Mouse (Mus musculus) embryonic facial prominence, embryonic 11.5 days (tissue): ENCODE measurements at regions not wholly inside any gene's neighbourhood (a gene's known extent, or its start where the extent isn't known, plus 50 kb on each side); places are given as distances from the start of the nearest gene placed in this dataset.

ENCODE experiments used
- ATAC-seq: fragments of 200-750 bp; cut with Nextera tagmentation; replicated peaks from 2 replicates; pipeline ENCODE4 v1.8.0; 2017; ENCODE audit warnings: low read depth; ENCODE audit not compliant: insufficient number of reproducible peaks, low FRiP score, low TSS enrichment
- DNase-seq: peaks from one replicate; pipeline ENCODE4 v3.0.0-alpha.2; 2015; ENCODE audit warnings: low spot score
- H3K27ac ChIP-seq: fragments of 300-500 bp; sonication (generic); replicated peaks from 2 replicates; pipeline ENCODE4 v1.5.1; 2014; ENCODE audit warnings: mild to moderate bottlenecking, low read depth, low read length, control low read depth
- H3K27me3 ChIP-seq: fragments of 300-500 bp; sonication (generic); 2 replicates; pipeline ENCODE4 v1.6.1; 2014; ENCODE audit warnings: mild to moderate bottlenecking, low read length, moderate library complexity, mixed read lengths; ENCODE audit not compliant: control insufficient read depth, insufficient read depth
- H3K36me3 ChIP-seq: fragments of 300-500 bp; sonication (generic); replicated peaks from 2 replicates; pipeline ENCODE4 v1.6.1; 2014; ENCODE audit warnings: low read depth, mild to moderate bottlenecking, low read length, moderate library complexity, mixed read lengths; ENCODE audit not compliant: control insufficient read depth, insufficient read depth
- H3K4me1 ChIP-seq: fragments of 300-500 bp; sonication (generic); 2 replicates; pipeline ENCODE4 v1.6.1; 2014; ENCODE audit warnings: low read length, mixed read lengths; ENCODE audit not compliant: control insufficient read depth, insufficient read depth
- H3K4me2 ChIP-seq: fragments of 300-500 bp; sonication (generic); 2 replicates; pipeline ENCODE4 v1.6.1; 2014; ENCODE audit warnings: low read depth, mild to moderate bottlenecking, control low read depth, low read length, moderate library complexity
- H3K4me3 ChIP-seq: fragments of 300-500 bp; sonication (generic); 2 replicates; pipeline ENCODE4 v1.5.1; 2014; ENCODE audit warnings: low read depth, low read length, control low read depth
- H3K9ac ChIP-seq: fragments of 300-500 bp; sonication (generic); replicated peaks from 2 replicates; pipeline ENCODE4 v1.6.1; 2014; ENCODE audit warnings: mild to moderate bottlenecking, control low read depth, low read length
- H3K9me3 ChIP-seq: fragments of 300-500 bp; sonication (generic); replicated peaks from 2 replicates; pipeline ENCODE4 v1.6.1; 2016; ENCODE audit warnings: mild to moderate bottlenecking, low read length, inconsistent platforms, mixed read lengths; ENCODE audit not compliant: control insufficient read depth
- WGBS: fragments of 180-500 bp; shearing (Covaris S2); extraction: QIAGEN DNeasy Blood & Tissue Kit; methylation state at CpG from one replicate; pipeline ENCODE4 v1.1.7; 2014; 5-methylcytosine and 5-hydroxymethylcytosine counted together

DNA sequence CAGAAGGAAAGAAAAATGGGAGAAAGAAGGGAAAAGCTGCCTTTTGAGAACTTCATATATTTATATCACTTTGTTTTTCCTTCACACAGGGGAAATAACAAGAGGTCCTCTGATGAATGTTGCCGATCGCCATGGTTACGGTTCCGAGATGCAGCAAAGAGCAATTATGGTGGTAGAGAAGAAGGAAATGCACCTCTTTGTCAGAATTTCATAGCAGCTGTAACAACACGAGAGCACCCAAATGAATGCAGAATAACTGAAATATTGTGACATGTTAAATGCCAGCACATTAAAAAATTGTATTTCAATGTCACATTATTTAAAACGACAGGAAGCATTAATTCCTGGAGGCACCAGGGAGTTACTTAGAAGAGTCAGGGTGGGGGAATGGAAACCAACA, 279.4 kb downstream of the Mctp2 start:
- ATAC-seq (no peak), DNase-seq (no peak)
- WGBS, result 75% methylated on average over 6 of the region's 6 CpGs

DNA sequence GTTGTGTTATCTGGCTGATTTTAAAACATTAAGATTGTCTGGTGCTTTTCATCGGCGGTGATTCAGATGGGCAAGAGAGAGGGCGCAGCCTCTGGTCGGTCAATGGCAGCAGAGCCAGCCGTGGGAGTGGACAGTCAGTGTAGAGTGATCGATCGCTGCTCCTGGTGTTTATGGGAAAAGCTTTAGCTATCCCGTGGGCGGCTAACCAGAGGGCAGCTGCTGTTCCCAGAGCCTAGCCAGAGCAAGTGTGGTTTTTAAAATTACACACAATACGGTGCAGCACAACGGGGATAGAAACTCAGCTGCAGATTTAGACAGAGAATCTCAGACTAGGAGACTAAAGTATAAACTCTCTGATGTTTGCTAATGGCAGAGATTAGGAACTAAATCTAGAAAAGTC, 297.3 kb downstream of the Mctp2 start:
- Histone ChIP-seq H3K4me1 (no peaks in the 10 kb centered on the region), H3K9me3 (no peaks in the 10 kb centered on the region), H3K9ac (no peak overlapping the region), H3K27ac (no peak overlapping the region), H3K4me2 (no peak overlapping the region), H3K36me3 (no peaks in the 10 kb centered on the region), H3K27me3 (no peaks in the 10 kb centered on the region), H3K4me3 (no peak overlapping the region)
- DNase-seq (no peak), ATAC-seq (no peak)
- 92% methylated on average over 11 of the region's 11 CpGs for WGBS

More for the DNA sequence above, 279.4 kb downstream of the Mctp2 start:
- Histone ChIP-seq H3K27ac (no peak overlapping the region), H3K36me3 (no peaks in the 10 kb centered on the region), H3K27me3 (no peaks in the 10 kb centered on the region), H3K4me2 (no peak overlapping the region), H3K9me3 (no peaks in the 10 kb centered on the region), H3K9ac (no peak overlapping the region), H3K4me1 (no peaks in the 10 kb centered on the region), H3K4me3 (no peak overlapping the region)

DNA sequence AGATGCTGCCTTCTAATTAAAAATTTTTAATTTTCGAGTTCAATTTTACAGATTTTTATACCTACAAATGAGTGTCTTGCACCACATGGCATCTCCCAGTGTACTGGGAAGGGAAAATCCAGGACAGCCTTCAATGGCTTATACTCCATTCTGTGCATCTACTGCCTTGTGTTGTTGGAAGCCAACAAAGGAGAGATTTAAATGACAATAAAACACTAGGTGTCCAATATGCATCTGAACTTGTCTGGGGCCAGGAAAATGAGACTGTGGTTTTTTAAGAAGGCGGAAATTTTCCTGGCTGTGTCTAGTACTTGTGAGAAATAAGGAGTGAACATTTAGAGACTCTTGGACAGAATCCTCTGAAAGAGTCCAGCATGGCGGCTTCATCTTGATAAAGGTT, 302.1 kb downstream of the Mctp2 start:
- ATAC-seq (no peak), DNase-seq (no peak)
- no peak overlapping the region for H3K9ac ChIP-seq
- H3K27ac ChIP-seq, result no peak overlapping the region
- WGBS, result 82% methylated on average over 3 of the region's 3 CpGs
- H3K27me3 ChIP-seq, result no peaks in the 10 kb centered on the region
- no peaks in the 10 kb centered on the region for H3K36me3 ChIP-seq
- H3K4me3 ChIP-seq, result no peak overlapping the region
- H3K4me2 ChIP-seq, result no peak overlapping the region
- no peaks in the 10 kb centered on the region for H3K9me3 ChIP-seq
- no peaks in the 10 kb centered on the region for H3K4me1 ChIP-seq

DNA sequence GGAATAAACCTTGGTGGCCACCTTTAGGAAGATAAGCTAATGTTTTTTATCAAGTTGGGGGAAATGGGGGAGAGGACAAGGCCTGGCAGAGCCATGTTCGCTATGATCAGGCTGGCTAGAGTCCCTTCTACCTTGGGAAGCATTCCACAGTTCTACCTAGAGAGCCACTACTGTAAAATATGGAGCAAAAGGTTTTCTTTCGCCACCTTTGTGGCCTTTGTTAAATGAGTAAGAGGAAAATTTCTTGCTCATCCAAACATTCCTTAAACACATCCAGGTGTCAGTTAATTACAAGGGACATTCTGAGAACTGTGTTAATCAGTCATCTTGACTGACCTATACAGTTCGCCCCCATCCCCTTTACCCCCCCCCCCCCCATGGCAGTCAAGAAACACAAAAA, 313.9 kb downstream of the Mctp2 start:
- DNase-seq (no peak), ATAC-seq (no peak)
- Histone ChIP-seq H3K4me2 (no peak overlapping the region), H3K27ac (no peak overlapping the region), H3K27me3 (no peaks in the 10 kb centered on the region), H3K36me3 (no peaks in the 10 kb centered on the region), H3K4me3 (no peak overlapping the region), H3K9me3 (no peaks in the 10 kb centered on the region), H3K4me1 (no peaks in the 10 kb centered on the region), H3K9ac (no peak overlapping the region)
- 77% methylated on average over 3 of the region's 3 CpGs for WGBS

DNA sequence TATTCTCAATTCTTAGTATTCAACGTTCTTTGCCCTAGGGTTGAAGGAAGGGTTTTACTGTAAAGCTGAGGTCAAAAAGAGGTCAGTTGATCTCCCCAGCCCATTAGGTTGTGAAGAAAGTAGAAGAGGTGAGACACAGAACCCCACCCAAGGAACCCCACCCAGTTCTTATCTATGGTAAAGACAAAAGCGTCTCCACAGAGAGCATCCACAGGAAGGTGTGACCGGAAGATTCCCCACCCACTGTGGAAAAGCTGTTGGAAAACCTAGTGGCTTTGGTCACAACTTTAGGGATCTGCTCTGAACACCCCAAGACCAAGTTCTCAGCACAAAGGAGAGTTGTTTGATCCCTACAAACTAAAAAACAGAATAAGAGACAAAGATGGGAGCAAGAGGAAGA, 314.6 kb downstream of the Mctp2 start:
- H3K27me3 ChIP-seq, result no peaks in the 10 kb centered on the region
- DNase-seq, result no peak
- H3K4me2 ChIP-seq, result no peak overlapping the region
- no peaks in the 10 kb centered on the region for H3K9me3 ChIP-seq
- H3K36me3 ChIP-seq, result no peaks in the 10 kb centered on the region
- ATAC-seq, result no peak
- 76% methylated on average over 3 of the region's 3 CpGs for WGBS
- H3K4me3 ChIP-seq, result no peak overlapping the region
- H3K4me1 ChIP-seq, result no peaks in the 10 kb centered on the region
- H3K9ac ChIP-seq, result no peak overlapping the region
- no peak overlapping the region for H3K27ac ChIP-seq

DNA sequence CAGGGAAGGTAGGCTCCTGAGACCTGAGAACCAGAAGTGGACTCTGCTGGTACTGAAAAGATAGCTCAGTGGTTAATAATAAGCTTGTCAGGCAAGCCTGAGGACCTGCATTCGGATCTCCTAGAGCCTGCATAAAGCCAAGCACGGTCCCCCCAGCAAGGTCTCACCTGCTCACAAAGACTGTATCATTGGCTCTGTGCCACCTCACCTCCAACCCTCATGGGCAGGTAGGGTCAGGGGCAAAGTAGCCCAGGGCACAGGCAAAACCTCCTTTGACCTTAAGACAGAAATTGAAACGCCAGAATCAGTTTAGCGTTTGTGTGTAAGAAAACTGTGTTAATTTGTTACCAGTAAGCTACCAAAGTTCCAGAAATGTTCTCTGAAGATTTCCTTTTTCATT, 315.2 kb downstream of the Mctp2 start:
- 71% methylated on average over 4 of the region's 4 CpGs for WGBS
- Histone ChIP-seq H3K4me3 (no peak overlapping the region), H3K4me1 (no peaks in the 10 kb centered on the region), H3K36me3 (no peaks in the 10 kb centered on the region), H3K9me3 (no peaks in the 10 kb centered on the region), H3K27ac (no peak overlapping the region), H3K4me2 (no peak overlapping the region), H3K27me3 (no peaks in the 10 kb centered on the region), H3K9ac (no peak overlapping the region)
- DNase-seq (no peak), ATAC-seq (no peak)

DNA sequence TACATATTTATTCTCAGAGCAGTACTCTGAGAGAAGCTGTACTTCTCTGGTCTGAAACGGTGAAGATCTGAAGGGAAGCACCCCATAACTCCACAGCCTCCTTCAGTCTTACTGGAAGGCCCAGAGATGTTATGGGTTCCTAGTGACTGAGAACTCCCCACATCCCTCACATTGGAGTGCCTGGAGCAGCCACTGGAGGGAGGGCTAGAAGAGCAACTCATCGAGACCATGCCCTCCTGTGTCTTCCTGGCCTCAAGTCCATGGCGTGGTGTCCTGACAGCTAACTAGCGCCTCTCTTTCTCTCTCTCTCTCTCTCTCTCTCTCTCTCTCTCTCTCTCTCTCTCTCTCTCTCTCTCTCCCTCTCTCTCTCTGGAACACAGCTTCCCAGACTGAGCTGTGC, 340.4 kb downstream of the Mctp2 start:
- no peaks in the 10 kb centered on the region for H3K9me3 ChIP-seq
- no peak overlapping the region for H3K4me2 ChIP-seq
- H3K27ac ChIP-seq, result no peak overlapping the region
- no peak overlapping the region for H3K9ac ChIP-seq
- no peaks in the 10 kb centered on the region for H3K4me1 ChIP-seq
- H3K36me3 ChIP-seq, result no peaks in the 10 kb centered on the region
- DNase-seq (no peak), ATAC-seq (no peak)
- H3K27me3 ChIP-seq, result no peaks in the 10 kb centered on the region
- no peak overlapping the region for H3K4me3 ChIP-seq
- WGBS, result 76% methylated on average over 4 of the region's 4 CpGs

DNA sequence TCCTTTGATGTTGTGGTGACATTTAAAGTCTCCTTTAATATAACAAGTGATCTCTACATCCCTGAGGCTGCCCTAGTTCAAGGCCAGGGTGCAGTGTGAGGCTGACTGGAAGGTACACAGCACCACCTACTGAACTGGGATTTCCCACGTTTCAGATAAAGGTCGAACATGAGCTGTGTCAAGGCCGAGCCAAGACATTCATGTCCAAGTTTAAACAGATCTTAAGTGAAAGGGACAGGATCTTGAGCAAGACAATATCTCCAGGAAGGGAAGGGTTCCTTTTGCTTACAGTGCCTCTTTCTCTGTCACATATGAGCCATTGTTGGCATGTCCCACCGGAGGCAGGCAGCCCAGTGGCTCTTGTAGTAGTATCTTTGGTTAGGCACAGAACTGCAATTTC, 343.0 kb downstream of the Mctp2 start:
- 69% methylated on average over 4 of the region's 4 CpGs for WGBS
- no peak overlapping the region for H3K9ac ChIP-seq
- H3K4me3 ChIP-seq, result no peak overlapping the region
- no peaks in the 10 kb centered on the region for H3K4me1 ChIP-seq
- no peaks in the 10 kb centered on the region for H3K9me3 ChIP-seq
- no peaks in the 10 kb centered on the region for H3K27me3 ChIP-seq
- H3K4me2 ChIP-seq, result no peak overlapping the region
- H3K27ac ChIP-seq, result no peak overlapping the region
- ATAC-seq, result no peak
- DNase-seq, result no peak
- H3K36me3 ChIP-seq, result no peaks in the 10 kb centered on the region

DNA sequence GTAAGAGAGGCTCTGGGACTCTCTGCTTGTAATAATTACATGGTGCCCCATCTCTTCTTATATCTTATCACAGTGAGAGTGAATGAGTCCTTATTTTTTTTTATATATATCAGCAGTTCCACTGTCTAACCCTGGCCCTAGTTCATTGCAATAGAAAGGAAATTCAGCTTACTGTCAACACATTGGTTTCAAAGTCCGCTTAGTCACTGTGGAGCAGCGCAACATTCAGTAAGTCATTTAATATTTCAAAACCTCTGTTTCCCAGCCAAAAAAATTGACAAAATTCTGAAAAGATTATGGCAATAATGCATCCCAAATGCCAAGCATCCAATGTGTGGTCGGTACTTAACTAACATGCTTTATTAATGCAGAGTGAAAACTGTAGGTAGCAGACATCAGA, 343.6 kb downstream of the Mctp2 start:
- WGBS, result 90% methylated on average over 3 of the region's 3 CpGs
- H3K27ac ChIP-seq, result no peak overlapping the region
- H3K36me3 ChIP-seq, result no peaks in the 10 kb centered on the region
- H3K27me3 ChIP-seq, result no peaks in the 10 kb centered on the region
- no peak for DNase-seq
- H3K9me3 ChIP-seq, result no peaks in the 10 kb centered on the region
- no peak for ATAC-seq
- H3K4me2 ChIP-seq, result no peak overlapping the region
- H3K4me3 ChIP-seq, result no peak overlapping the region
- H3K4me1 ChIP-seq, result no peaks in the 10 kb centered on the region
- no peak overlapping the region for H3K9ac ChIP-seq
